Mouse (Mus musculus) kidney, postnatal 0 days (tissue): ENCODE measurements around the gene Dock4. TPM values are rescaled to one million over a fixed set of nuclear protein-coding genes. Genes with fewer than 3 reads are reported as not detected.

ENCODE experiments used
- ATAC-seq: fragments of 200-750 bp; cut with Nextera tagmentation; replicated peaks from 2 replicates; pipeline ENCODE4 v1.8.0; 2017; ENCODE audit warnings: low read depth, moderate number of reproducible peaks, moderate TSS enrichment, moderate library complexity; ENCODE audit not compliant: low FRiP score
- DNase-seq: peaks from one replicate; pipeline ENCODE4 v3.0.0-alpha.2; 2016; ENCODE audit warnings: low spot score
- H3K27ac ChIP-seq: fragments of 300-500 bp; sonication (generic); 2 replicates; pipeline ENCODE4 v1.5.1; 2014; ENCODE audit warnings: mild to moderate bottlenecking
- H3K27me3 ChIP-seq: fragments of 300-500 bp; sonication (generic); 2 replicates; pipeline ENCODE4 v1.6.1; 2014; ENCODE audit warnings: low read length, mixed read lengths; ENCODE audit not compliant: insufficient read depth
- H3K36me3 ChIP-seq: fragments of 300-500 bp; sonication (generic); 2 replicates; pipeline ENCODE4 v1.6.1; 2014; ENCODE audit warnings: low read length, mixed read lengths; ENCODE audit not compliant: insufficient read depth
- H3K4me1 ChIP-seq: fragments of 300-500 bp; sonication (generic); replicated peaks from 2 replicates; pipeline ENCODE4 v1.6.1; 2014; ENCODE audit warnings: antibody characterized with exemption, low read length, mixed read lengths; ENCODE audit not compliant: insufficient read depth
- H3K4me2 ChIP-seq: fragments of 300-500 bp; sonication (generic); 2 replicates; pipeline ENCODE4 v1.6.1; 2014; ENCODE audit warnings: mild to moderate bottlenecking, low read length, moderate library complexity, mixed read lengths
- H3K4me3 ChIP-seq: fragments of 300-500 bp; sonication (generic); replicated peaks from 2 replicates; pipeline ENCODE4 v1.5.1; 2014; ENCODE audit warnings: low read depth, low read length
- H3K9ac ChIP-seq: fragments of 300-500 bp; sonication (generic); 2 replicates; pipeline ENCODE4 v1.6.1; 2014; ENCODE audit warnings: low read depth, low read length
- H3K9me3 ChIP-seq: fragments of 300-500 bp; sonication (generic); replicated peaks from 2 replicates; pipeline ENCODE4 v1.6.1; 2016; ENCODE audit warnings: low read length, inconsistent platforms, mixed read lengths
- CTCF ChIP-seq: IDR thresholded peaks from 2 replicates; pipeline ENCODE4 v1.5.1; 2016; ENCODE audit warnings: antibody characterized with exemption, low read depth, mild to moderate bottlenecking, moderate library complexity
- WGBS: fragments of 180-500 bp; shearing (Covaris S2); extraction: QIAGEN DNeasy Blood & Tissue Kit; methylation state at CpG from one replicate; pipeline ENCODE4 v1.1.7; 2014; 5-methylcytosine and 5-hydroxymethylcytosine counted together
- polyA plus RNA-seq: library from polyadenylated mRNA; unstranded; fragments of >200 nt; fragmentation: Nextera tagmentation; extraction: Ambion mirVana; gene quantifications from 2 replicates; pipeline ENCODE4 v1.2.1, GENCODE M21; 2015

Dock4 gene
- polyA plus RNA-seq, 1 experiment from 2014 or later: 7.0 TPM

DNA sequence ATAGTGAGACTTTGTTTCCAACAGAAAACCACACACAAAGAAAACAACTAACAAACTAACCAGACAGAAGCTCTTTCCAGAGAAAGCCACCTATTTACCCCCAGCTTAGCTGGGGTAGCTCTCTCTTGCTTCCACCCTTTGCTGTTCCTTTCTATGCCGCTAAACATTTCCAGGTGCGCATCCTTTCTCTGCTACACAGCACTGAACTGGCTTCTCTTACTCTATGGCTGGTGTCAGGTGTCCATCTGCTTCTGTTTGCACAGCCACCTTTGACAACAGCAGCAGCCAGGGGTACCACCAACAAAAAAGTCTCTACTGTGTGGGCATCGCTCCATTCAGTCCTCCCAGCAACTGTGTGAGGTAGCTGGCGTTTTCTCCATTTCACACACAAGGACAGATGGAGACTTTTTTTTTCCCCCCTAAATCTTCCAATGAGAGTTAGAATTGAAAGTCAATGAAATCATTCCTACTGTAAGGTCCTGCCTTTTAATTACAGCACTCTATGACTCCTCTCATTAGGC is 122.7 kb downstream of the Dock4 start:
- Histone ChIP-seq H3K9me3 (no peaks in the 10 kb centered on the region), H3K27me3 (no peaks in the 10 kb centered on the region), H3K9ac (no peak overlapping the region), H3K4me2 (no peak overlapping the region), H3K36me3 (no peaks in the 10 kb centered on the region), H3K4me3 (no peak overlapping the region), H3K27ac (no peak overlapping the region), H3K4me1 (peaks cover 8% of the 10 kb centered on the region; the same call in 1 of the 2 replicates)
- no peak for TF ChIP-seq CTCF
- no peak for DNase-seq
- 85% methylated on average over 4 of the region's 4 CpGs for WGBS
- no peak for ATAC-seq

DNA sequence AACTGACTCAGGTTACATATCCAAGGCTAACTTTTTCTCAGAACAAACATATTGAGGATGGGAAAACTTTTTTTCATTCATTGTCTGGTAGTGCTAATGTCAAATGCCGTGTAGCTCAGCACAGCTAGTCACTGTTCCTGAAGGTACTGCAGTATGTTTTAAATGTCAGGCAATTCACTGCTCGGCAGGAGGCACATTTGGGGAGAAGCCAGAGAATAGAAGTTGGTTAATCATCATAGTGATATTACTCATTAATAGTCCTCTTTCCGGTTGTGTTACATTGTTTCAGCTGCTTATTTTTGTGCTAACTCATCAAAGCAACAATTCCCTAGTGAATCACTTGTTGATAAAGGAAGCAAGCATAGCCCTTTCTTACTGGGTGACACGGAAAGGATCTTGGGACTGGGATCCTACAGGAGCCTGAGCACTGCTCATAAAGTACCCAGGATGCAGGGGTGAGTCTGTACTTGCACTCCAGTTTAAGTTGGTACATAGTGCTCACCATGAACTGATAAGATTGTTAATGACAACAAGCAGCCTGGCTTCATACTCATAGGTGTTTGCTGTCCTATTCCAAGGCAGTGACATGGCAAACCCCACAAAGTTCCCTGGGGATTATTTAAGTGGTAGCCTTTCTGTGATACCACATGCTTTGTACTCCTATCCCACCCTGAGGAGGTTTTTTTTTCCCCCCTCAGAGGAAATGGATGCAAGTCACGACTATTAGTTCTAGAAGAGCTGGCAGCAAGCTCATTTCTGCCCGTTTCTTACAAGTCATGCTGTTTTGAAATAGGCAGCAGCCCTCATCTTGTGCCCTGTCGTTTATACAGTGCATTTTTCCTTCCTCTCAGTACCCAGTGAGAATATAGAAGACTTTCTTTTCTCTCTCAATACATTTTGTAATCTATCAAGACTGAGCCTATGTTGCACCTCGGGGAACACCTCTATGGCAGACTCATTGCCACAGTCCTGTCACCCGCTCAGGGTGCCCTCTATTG is 123.5 kb downstream of the Dock4 start:
- H3K27me3 ChIP-seq: no peaks in the 10 kb centered on the region
- WGBS: 56% methylated on average over 9 of the region's 9 CpGs
- H3K4me3 ChIP-seq: no peak overlapping the region
- TF ChIP-seq CTCF: no peak
- DNase-seq (peak; percentile 44), ATAC-seq (peak; percentile 65; the same call in 1 of the 2 replicates)
- peaks cover 8% of the 10 kb centered on the region; the same call in 1 of the 2 replicates for H3K4me1 ChIP-seq
- H3K9me3 ChIP-seq: no peaks in the 10 kb centered on the region
- no peak overlapping the region for H3K9ac ChIP-seq
- H3K4me2 ChIP-seq: no peak overlapping the region
- peak overlapping the region; percentile 26; the same call in 1 of the 2 replicates for H3K27ac ChIP-seq
- no peaks in the 10 kb centered on the region for H3K36me3 ChIP-seq

DNA sequence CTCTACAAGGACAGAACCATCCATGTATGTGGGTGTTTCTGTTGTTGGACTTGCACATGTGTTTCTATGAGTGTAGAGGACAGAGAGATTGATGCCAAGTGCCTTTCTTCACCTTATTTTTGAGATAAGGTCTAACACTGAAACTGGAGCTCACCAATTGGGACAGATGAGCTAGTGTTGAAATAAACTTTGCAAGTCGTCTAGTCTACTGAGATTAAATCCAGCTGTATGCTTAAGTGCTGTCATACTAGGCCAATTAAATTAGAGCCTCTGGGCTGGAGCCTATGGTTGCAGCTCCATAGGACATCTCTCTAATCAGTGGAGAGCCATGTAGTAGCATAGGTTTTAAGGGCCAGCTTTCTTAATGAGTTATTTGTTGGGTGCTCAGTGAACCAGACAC is 124.5 kb downstream of the Dock4 start:
- peak; percentile 12 for DNase-seq
- no peak for ATAC-seq
- no peaks in the 10 kb centered on the region for H3K9me3 ChIP-seq
- H3K27me3 ChIP-seq: no peaks in the 10 kb centered on the region
- H3K4me3 ChIP-seq: no peak overlapping the region
- WGBS: 11% methylated on average over 1 of the region's 1 CpGs
- no peak for TF ChIP-seq CTCF
- H3K4me1 ChIP-seq: 0 out of 2 replicates have a peak, but pooled peaks cover 8% of the 10 kb centered on the region
- H3K4me2 ChIP-seq: no peak overlapping the region
- no peak overlapping the region for H3K27ac ChIP-seq
- H3K36me3 ChIP-seq: no peaks in the 10 kb centered on the region
- no peak overlapping the region for H3K9ac ChIP-seq

DNA sequence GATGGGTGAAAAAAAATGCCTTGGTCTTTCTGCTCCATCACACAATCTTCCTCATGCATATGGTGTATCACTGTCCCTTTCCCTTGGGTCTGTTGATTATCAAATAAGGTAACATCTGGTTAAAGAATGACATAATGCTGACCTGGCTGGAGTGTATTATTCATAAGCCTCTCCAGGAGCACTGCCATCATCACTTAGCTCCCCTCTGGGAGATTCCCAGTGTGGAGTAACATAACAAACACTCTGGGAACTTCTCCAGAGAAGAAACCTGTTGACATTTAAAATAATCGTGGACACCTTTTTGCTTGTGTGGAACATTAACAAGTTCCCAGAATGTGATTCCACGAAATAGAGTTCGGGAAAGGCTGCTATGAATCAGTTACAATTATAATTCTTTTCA is 128.3 kb downstream of the Dock4 start:
- WGBS: 72% methylated on average over 3 of the region's 3 CpGs
- Histone ChIP-seq H3K27ac (no peak overlapping the region), H3K9ac (no peak overlapping the region), H3K4me3 (no peak overlapping the region), H3K4me2 (no peak overlapping the region), H3K9me3 (no peaks in the 10 kb centered on the region), H3K4me1 (0 out of 2 replicates have a peak, but pooled peaks cover 8% of the 10 kb centered on the region), H3K27me3 (no peaks in the 10 kb centered on the region), H3K36me3 (no peaks in the 10 kb centered on the region)
- DNase-seq: no peak
- ATAC-seq: no peak
- TF ChIP-seq CTCF: no peak

DNA sequence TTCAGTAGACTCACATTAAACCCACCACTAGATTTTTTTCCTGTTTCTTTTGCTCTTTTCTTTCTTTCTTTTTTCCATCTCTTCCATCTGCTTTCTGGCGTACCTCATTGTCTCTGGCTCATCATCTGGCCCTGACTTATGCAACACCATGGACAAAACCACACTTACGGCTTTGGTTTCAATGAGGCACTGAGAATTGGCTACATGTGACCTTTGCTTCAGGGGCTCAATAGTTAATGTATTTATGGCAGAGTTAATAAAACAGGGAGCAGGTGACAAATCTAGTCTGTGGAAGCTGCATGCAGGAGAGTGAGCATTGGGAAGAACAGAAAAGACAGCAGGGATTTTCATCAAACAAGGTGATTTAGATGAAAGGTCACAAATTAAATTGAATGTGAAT is 131.0 kb downstream of the Dock4 start:
- WGBS: 75% methylated on average over 2 of the region's 2 CpGs
- Histone ChIP-seq H3K9me3 (no peaks in the 10 kb centered on the region), H3K4me2 (no peak overlapping the region), H3K27me3 (no peaks in the 10 kb centered on the region), H3K36me3 (no peaks in the 10 kb centered on the region), H3K27ac (no peak overlapping the region), H3K4me1 (peaks cover 13% of the 10 kb centered on the region), H3K4me3 (no peak overlapping the region), H3K9ac (no peak overlapping the region)
- no peak for DNase-seq
- ATAC-seq: no peak
- no peak for TF ChIP-seq CTCF

DNA sequence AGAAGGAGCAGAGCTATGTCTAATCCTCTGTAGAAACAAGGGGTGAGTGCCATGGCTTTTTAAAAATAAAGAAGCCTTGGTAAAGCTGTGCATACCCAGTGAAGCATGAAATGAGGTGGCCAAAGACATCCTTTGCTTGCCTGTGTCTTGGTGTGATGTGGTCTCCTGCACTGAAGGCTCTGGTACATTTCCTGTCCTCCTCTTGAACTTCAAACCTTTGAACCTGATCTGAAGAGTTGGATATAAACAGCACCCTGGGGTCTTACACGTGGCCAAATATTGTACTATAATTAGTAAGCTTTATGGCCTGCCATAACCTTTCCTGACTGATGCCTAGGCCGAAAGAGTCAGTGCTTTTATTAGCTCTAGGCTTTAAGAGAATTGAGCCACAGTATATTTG is 134.6 kb downstream of the Dock4 start:
- ATAC-seq (0 out of 2 replicates have a peak, but pooled peaks have one; percentile 21), DNase-seq (peak; percentile 49)
- H3K9me3 ChIP-seq: no peaks in the 10 kb centered on the region
- 4% methylated on average over 2 of the region's 2 CpGs for WGBS
- H3K4me1 ChIP-seq: peaks cover 13% of the 10 kb centered on the region
- H3K4me3 ChIP-seq: no peak overlapping the region
- H3K4me2 ChIP-seq: no peak overlapping the region
- H3K27me3 ChIP-seq: no peaks in the 10 kb centered on the region
- H3K27ac ChIP-seq: no peak overlapping the region
- no peaks in the 10 kb centered on the region for H3K36me3 ChIP-seq
- TF ChIP-seq CTCF: no peak
- no peak overlapping the region for H3K9ac ChIP-seq
